Mouse (Mus musculus): ENCODE measurements around the gene Prr3.

GRCm38 (mm10) chr17:36028879-36029619, 49.0 kb upstream of the Prr3 start:
- TF ChIP-seq CTCF (IDR thresholded peaks at IDR 0.05; ENCODE audit: low read depth, low read length) (no peak), POLR2AphosphoS5 (IDR thresholded peaks at IDR 0.05; ENCODE audit: insufficient replicate concordance, low read depth, low read length) (no peak), GATA1 (IDR thresholded peaks at IDR 0.05; ENCODE audit: borderline replicate concordance, low read length) (no peak)

Data from G1E (cell line).